Mouse (Mus musculus) gastrocnemius, postnatal 10 days (tissue): ENCODE measurements at regions not wholly inside any gene's neighbourhood (a gene's known extent, or its start where the extent isn't known, plus 50 kb on each side); places are given as distances from the start of the nearest gene placed in this dataset.

Experiments used
- DNase-seq: peaks from one replicate; pipeline ENCODE4 v3.0.0; 2021; ENCODE audit warnings: mixed read lengths

DNA sequence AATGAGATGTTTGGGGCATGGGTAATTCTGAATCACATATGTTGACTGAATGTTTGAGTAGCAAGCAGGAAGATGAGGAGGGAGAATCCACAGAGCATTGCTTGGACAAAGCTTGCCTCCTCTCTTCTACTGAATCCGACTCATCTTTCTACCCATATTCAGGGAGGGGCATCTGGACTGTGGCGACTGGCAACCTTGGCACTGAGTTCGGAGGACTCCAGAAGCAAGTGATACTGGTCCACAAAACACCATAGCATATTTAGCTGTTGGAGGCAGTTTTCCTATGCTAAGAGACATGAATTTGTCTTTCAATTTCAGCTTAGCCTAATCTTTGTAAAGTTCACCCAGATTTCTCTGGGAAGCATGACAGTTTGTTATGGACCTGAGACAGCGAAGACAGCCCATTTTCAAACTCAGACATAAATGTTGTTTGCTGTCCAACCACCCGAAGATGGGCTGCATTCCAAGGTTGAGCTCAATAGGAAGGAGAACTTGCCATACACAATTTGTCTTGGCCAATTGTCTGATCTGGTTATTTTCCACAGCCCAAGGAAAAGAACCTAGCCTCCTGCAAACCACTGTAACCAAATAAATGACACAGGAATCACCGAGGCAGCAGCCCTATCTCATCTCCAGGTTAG, 224.0 kb upstream of the Pld5 start:
- no peak for DNase-seq

- no peak for DNase-seq
Observed at GRCm38 (mm10) chr1:176468560-176468959, 193.4 kb upstream of the Pld5 start.

DNA sequence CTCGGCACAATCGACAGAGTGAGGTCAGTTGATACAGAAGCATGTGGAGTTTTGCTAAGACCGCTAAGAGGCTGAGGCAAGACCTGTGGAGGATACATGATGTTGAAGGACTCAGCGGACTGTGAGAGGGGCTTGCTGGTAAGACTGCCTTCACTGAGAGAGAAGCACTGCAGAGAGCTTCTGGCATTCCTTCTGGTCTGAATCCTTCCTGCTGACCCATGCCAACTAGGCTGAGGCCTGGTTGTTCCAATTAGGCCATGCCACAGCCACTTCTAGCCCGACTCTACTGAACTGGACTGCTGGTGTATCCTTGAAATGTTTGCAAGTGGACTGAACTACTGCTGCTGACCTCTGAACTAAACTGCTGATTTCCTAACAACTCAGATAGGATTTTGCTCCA, 187.0 kb upstream of the Pld5 start:
- DNase-seq: no peak

DNA sequence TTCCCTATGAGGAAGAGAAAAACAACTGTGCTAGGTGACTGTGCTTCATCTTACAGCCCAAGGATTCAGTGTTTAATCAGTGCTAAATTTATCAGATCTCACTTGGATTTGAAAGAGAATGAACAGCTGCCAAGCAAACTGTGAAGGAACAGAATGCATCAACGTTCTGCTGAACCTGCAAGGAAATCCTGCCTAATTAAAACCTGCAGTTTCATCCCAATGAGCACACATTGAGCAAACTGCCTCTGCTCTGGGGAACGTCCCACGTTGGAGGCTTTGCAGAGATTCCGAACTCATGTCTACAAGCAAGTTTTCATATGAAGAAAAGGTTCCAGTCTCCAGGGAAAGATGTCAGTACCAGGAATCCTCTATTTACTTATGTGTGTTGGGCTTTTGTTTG, 171.6 kb upstream of the Pld5 start:
- no peak for DNase-seq

DNA sequence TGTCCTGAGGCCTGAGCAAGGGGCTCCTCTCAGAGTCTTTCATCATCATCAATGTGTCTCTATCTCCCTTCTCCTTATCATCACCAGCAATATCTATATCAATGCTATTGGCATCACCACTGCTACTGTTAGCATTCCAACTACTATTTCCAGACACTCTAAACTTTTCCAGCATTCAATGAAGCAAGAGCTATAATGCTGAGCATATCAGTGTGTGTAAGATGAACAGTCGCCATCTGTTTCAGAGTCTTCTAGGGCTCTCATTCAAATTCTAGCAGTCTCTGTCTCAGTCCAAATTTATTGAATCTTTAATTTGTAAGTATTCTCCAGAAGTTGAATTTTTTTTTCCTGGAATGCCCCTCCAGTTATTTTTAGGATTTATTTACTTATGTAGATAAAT, 168.6 kb upstream of the Pld5 start:
- no peak for DNase-seq

DNA sequence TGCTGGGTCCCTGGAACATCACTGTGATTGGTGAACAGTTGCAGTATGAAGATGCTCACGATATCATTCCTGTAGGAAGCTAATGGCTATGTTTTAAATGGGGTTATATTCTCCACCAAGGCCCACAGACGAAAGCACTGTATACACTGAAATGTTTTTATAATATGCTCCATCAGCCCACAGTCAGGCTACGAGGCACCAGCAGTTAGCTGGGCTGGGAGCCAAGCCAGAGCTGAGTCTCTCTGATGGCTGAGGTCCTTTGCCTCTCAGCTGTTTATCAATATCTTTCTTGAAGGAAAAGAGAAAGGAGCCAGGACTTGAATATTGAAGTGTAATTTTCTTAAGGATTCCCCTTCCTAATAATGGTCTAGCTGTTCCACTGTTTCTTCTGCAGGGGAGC, 165.1 kb upstream of the Pld5 start:
- peak; percentile 16 for DNase-seq

- DNase-seq: peak; percentile 37
Observed at GRCm38 (mm10) chr1:176427835-176428234, 152.7 kb upstream of the Pld5 start.

DNA sequence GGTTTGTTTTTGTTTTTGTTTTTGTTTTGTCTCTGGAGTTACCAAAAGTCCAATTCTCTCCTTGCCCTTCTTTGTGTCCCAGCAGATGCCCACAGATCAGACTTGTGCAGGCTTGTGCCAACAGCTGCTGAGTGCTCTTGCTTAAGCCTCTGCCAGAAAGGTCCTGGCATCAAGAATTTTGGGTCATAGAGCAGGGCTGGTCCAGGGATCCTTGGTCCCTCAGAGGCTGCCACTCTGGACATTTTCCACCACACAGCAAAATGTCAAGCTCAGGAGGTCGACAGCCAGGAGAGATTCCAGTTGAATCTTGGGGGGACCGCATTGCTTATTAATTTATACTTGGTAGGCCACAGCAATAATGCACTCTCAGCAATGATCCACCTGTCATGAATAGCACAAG, 151.9 kb upstream of the Pld5 start:
- peak; percentile 27 for DNase-seq

DNA sequence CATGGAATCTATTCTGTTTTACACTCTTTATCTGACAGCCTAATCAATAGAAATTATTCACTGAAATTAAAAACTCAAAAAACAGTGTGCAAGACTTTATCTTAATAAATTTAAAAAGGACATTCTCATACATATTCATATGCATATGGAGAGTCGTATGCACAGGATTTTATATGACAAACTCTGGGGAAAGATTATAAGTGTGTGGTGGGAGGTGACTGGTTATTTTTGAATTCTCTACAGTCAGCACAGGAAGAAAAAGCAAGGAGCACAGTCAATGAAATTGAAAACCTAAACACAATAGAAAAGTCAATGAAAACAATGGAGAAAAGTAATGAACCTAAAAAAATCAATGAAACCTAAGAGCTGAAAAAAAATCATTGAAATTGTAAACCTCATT, 142.1 kb upstream of the Pld5 start:
- DNase-seq: no peak

- no peak for DNase-seq
Observed at GRCm38 (mm10) chr1:176404128-176404527, 129.0 kb upstream of the Pld5 start.

- DNase-seq: no peak
Observed at GRCm38 (mm10) chr1:176379645-176380044, 104.5 kb upstream of the Pld5 start.

- no peak for DNase-seq
Observed at GRCm38 (mm10) chr1:176366900-176367299, 91.8 kb upstream of the Pld5 start.

- DNase-seq: no peak
Observed at GRCm38 (mm10) chr1:176360957-176361356, 85.8 kb upstream of the Pld5 start.

DNA sequence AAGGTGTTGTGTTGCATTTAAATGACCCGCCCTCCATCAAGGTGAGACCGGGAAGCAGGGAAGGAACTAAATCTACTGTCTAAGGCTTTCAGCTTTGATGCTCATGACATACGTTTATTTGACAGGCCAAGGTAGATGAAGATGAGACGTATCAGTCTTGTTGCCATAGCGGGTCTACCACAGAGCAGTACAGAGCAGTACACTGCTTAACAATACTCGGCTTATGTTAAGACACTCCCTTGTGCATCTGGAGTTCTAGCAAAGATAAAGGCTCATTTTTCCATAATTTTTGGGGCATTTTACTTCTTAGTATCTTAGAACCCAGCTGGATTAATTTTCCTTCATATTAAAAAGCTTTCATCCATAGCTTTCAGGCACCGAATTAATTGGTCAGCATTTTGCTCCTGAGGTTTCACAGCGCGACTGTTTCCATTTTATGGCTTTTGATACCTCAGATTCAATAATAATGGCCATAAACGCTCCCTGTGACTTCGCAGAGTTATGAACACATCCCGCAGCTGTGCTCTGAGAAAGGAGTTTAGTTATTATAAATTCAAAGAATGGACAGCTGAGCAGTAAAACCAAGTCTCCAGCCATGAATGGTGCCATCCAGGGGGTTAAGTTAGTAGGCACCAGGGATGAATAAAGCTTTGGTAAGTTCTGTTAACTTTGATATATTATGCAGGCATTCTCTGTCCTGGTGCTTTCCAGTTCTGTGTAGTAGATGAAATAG, 85.0 kb upstream of the Pld5 start:
- DNase-seq: no peak

GRCm38 (mm10) chr1:176355342-176355741, 80.2 kb upstream of the Pld5 start:
- DNase-seq: no peak

GRCm38 (mm10) chr1:176354898-176355297, 79.8 kb upstream of the Pld5 start:
- DNase-seq: no peak

GRCm38 (mm10) chr1:176352706-176353105, 77.6 kb upstream of the Pld5 start:
- DNase-seq: no peak

- no peak for DNase-seq
Observed at GRCm38 (mm10) chr1:176349909-176350495, 74.9 kb upstream of the Pld5 start.

DNA sequence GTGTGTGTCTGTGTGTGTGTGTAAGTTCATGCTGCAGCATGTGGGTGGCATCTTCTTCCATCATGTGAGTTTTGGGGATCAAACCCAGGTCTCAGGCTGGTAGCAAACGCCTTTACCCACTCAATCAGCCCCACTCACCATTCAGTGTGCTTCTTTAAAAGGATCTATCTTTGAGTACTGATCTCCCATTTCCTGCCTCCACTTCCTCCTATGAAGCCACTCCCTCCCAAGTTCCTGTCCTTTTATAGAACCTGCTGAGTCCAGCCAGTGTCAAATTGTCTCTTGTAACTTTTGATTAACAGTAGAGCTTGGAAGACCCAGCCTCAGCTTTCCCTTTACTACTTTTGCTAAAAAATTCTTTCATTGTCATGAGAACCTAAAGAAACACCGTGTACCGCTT, 73.0 kb upstream of the Pld5 start:
- DNase-seq: no peak

GRCm38 (mm10) chr1:176331344-176331743, 56.2 kb upstream of the Pld5 start:
- no peak for DNase-seq
